Mouse (Mus musculus) liver, embryonic 15.5 days (tissue): ENCODE measurements at regions not wholly inside any gene's neighbourhood (a gene's known extent, or its start where the extent isn't known, plus 50 kb on each side); places are given as distances from the start of the nearest gene placed in this dataset.

Experiments used
- ATAC-seq: fragments of 200-750 bp; cut with Nextera tagmentation; 2 replicates; pipeline ENCODE4 v1.8.0; 2017; ENCODE audit warnings: moderate number of reproducible peaks, mild to moderate bottlenecking, moderate library complexity; ENCODE audit not compliant: insufficient read depth
- H3K27ac ChIP-seq: fragments of 300-500 bp; sonication (generic); replicated peaks from 2 replicates; pipeline ENCODE4 v1.5.1; 2015; ENCODE audit warnings: mild to moderate bottlenecking, inconsistent platforms
- H3K27me3 ChIP-seq: fragments of 300-500 bp; sonication (generic); 2 replicates; pipeline ENCODE4 v1.6.1; 2015; ENCODE audit warnings: mild to moderate bottlenecking, inconsistent platforms
- H3K36me3 ChIP-seq: fragments of 300-500 bp; sonication (generic); replicated peaks from 2 replicates; pipeline ENCODE4 v1.6.1; 2015; ENCODE audit warnings: moderate library complexity, mild to moderate bottlenecking, inconsistent platforms
- H3K4me1 ChIP-seq: fragments of 300-500 bp; sonication (generic); replicated peaks from 2 replicates; pipeline ENCODE4 v1.6.1; 2015; ENCODE audit warnings: inconsistent platforms
- H3K4me2 ChIP-seq: fragments of 300-500 bp; sonication (generic); 2 replicates; pipeline ENCODE4 v1.6.1; 2015; ENCODE audit warnings: moderate library complexity, mild to moderate bottlenecking, inconsistent platforms
- H3K4me3 ChIP-seq: fragments of 300-500 bp; sonication (generic); replicated peaks from 2 replicates; pipeline ENCODE4 v1.5.1; 2015; ENCODE audit warnings: mild to moderate bottlenecking, inconsistent platforms
- H3K9ac ChIP-seq: fragments of 300-500 bp; sonication (generic); 2 replicates; pipeline ENCODE4 v1.6.1; 2015; ENCODE audit warnings: moderate library complexity, mild to moderate bottlenecking, inconsistent platforms
- H3K9me3 ChIP-seq: fragments of 300-500 bp; sonication (generic); replicated peaks from 2 replicates; pipeline ENCODE4 v1.6.1; 2016; ENCODE audit warnings: inconsistent platforms
- WGBS: fragments of 180-500 bp; shearing (Covaris S2); methylation state at CpG from one replicate; pipeline ENCODE4 v1.1.7; 2015; ENCODE audit warnings: mixed read lengths; ENCODE audit not compliant: insufficient replicate concordance; 5-methylcytosine and 5-hydroxymethylcytosine counted together

GRCm38 (mm10) chr5:126098433-126098832 lies 566.9 kb downstream of the Tmem132b start:
- Histone ChIP-seq H3K9me3 (no peaks in the 10 kb centered on the region), H3K4me3 (no peak overlapping the region), H3K27ac (no peak overlapping the region), H3K9ac (no peak overlapping the region), H3K4me1 (no peaks in the 10 kb centered on the region), H3K27me3 (no peaks in the 10 kb centered on the region), H3K36me3 (no peaks in the 10 kb centered on the region), H3K4me2 (no peak overlapping the region)
- no peak for ATAC-seq
- 54% methylated on average over 7 of the region's 7 CpGs for WGBS

- Histone ChIP-seq H3K4me1 (no peaks in the 10 kb centered on the region), H3K27ac (no peak overlapping the region), H3K36me3 (no peaks in the 10 kb centered on the region), H3K27me3 (no peaks in the 10 kb centered on the region), H3K9ac (no peak overlapping the region), H3K9me3 (no peaks in the 10 kb centered on the region), H3K4me2 (no peak overlapping the region), H3K4me3 (no peak overlapping the region)
- no peak for ATAC-seq
- 72% methylated on average over 8 of the region's 8 CpGs for WGBS
These were observed 568.4 kb downstream of the Tmem132b start for GRCm38 (mm10) chr5:126099931-126100330.

- Histone ChIP-seq H3K27me3 (no peaks in the 10 kb centered on the region), H3K36me3 (no peaks in the 10 kb centered on the region), H3K9ac (no peak overlapping the region), H3K4me2 (no peak overlapping the region), H3K27ac (no peak overlapping the region), H3K9me3 (no peaks in the 10 kb centered on the region), H3K4me1 (no peaks in the 10 kb centered on the region), H3K4me3 (no peak overlapping the region)
- ATAC-seq = no peak
- WGBS = 50% methylated on average over 5 of the region's 5 CpGs
These were observed 572.9 kb downstream of the Tmem132b start for GRCm38 (mm10) chr5:126104464-126104863.

GRCm38 (mm10) chr5:126104883-126105282 lies 573.3 kb downstream of the Tmem132b start:
- no peaks in the 10 kb centered on the region for H3K27me3 ChIP-seq
- 46% methylated on average over 1 of the region's 1 CpGs for WGBS
- no peak overlapping the region for H3K4me3 ChIP-seq
- H3K27ac ChIP-seq = no peak overlapping the region
- no peak overlapping the region for H3K4me2 ChIP-seq
- no peaks in the 10 kb centered on the region for H3K9me3 ChIP-seq
- no peaks in the 10 kb centered on the region for H3K36me3 ChIP-seq
- ATAC-seq = no peak
- no peaks in the 10 kb centered on the region for H3K4me1 ChIP-seq
- H3K9ac ChIP-seq = no peak overlapping the region

GRCm38 (mm10) chr5:126105446-126105845 lies 573.9 kb downstream of the Tmem132b start:
- Histone ChIP-seq H3K27me3 (no peaks in the 10 kb centered on the region), H3K4me1 (no peaks in the 10 kb centered on the region), H3K27ac (no peak overlapping the region), H3K9ac (no peak overlapping the region), H3K9me3 (no peaks in the 10 kb centered on the region), H3K36me3 (no peaks in the 10 kb centered on the region), H3K4me2 (no peak overlapping the region), H3K4me3 (no peak overlapping the region)
- no peak for ATAC-seq
- WGBS = 46% methylated on average over 1 of the region's 1 CpGs

- H3K4me3 ChIP-seq = no peak overlapping the region
- H3K9me3 ChIP-seq = no peaks in the 10 kb centered on the region
- H3K36me3 ChIP-seq = no peaks in the 10 kb centered on the region
- H3K4me1 ChIP-seq = no peaks in the 10 kb centered on the region
- H3K4me2 ChIP-seq = no peak overlapping the region
- no peaks in the 10 kb centered on the region for H3K27me3 ChIP-seq
- 54% methylated on average over 5 of the region's 5 CpGs for WGBS
- no peak overlapping the region for H3K9ac ChIP-seq
- H3K27ac ChIP-seq = no peak overlapping the region
- ATAC-seq = no peak
These were observed 575.4 kb downstream of the Tmem132b start for GRCm38 (mm10) chr5:126107020-126107419.

GRCm38 (mm10) chr5:126108837-126109236 lies 577.3 kb downstream of the Tmem132b start:
- H3K4me3 ChIP-seq = no peak overlapping the region
- H3K4me1 ChIP-seq = no peaks in the 10 kb centered on the region
- H3K27me3 ChIP-seq = no peaks in the 10 kb centered on the region
- H3K4me2 ChIP-seq = no peak overlapping the region
- H3K9ac ChIP-seq = no peak overlapping the region
- H3K9me3 ChIP-seq = no peaks in the 10 kb centered on the region
- H3K36me3 ChIP-seq = no peaks in the 10 kb centered on the region
- 45% methylated on average over 3 of the region's 3 CpGs for WGBS
- H3K27ac ChIP-seq = no peak overlapping the region
- no peak for ATAC-seq

- H3K9me3 ChIP-seq = 0 out of 2 replicates have a peak, but pooled peaks cover 7% of the 10 kb centered on the region
- H3K4me2 ChIP-seq = no peak overlapping the region
- H3K36me3 ChIP-seq = no peaks in the 10 kb centered on the region
- 43% methylated on average over 2 of the region's 2 CpGs for WGBS
- H3K4me3 ChIP-seq = no peak overlapping the region
- H3K9ac ChIP-seq = no peak overlapping the region
- no peak for ATAC-seq
- no peaks in the 10 kb centered on the region for H3K27me3 ChIP-seq
- H3K4me1 ChIP-seq = no peaks in the 10 kb centered on the region
- no peak overlapping the region for H3K27ac ChIP-seq
These were observed 585.7 kb downstream of the Tmem132b start for GRCm38 (mm10) chr5:126117291-126117690.

- WGBS = 30% methylated on average over 5 of the region's 5 CpGs
- no peak overlapping the region for H3K9ac ChIP-seq
- no peak overlapping the region for H3K4me2 ChIP-seq
- ATAC-seq = no peak
- H3K27ac ChIP-seq = no peak overlapping the region
- H3K9me3 ChIP-seq = 0 out of 2 replicates have a peak, but pooled peaks cover 7% of the 10 kb centered on the region
- no peaks in the 10 kb centered on the region for H3K36me3 ChIP-seq
- H3K4me1 ChIP-seq = no peaks in the 10 kb centered on the region
- no peaks in the 10 kb centered on the region for H3K27me3 ChIP-seq
- no peak overlapping the region for H3K4me3 ChIP-seq
These were observed 586.4 kb downstream of the Tmem132b start for GRCm38 (mm10) chr5:126117906-126118521.

GRCm38 (mm10) chr5:126118731-126119130 lies 587.2 kb downstream of the Tmem132b start:
- Histone ChIP-seq H3K9me3 (peaks cover 7% of the 10 kb centered on the region; the same call in 1 of the 2 replicates), H3K4me3 (no peak overlapping the region), H3K27ac (no peak overlapping the region), H3K9ac (no peak overlapping the region), H3K27me3 (no peaks in the 10 kb centered on the region), H3K4me2 (no peak overlapping the region), H3K4me1 (no peaks in the 10 kb centered on the region), H3K36me3 (no peaks in the 10 kb centered on the region)
- WGBS = 56% methylated on average over 3 of the region's 3 CpGs
- ATAC-seq = no peak

- 65% methylated on average over 9 of the region's 9 CpGs for WGBS
- ATAC-seq = no peak
These were observed 591.6 kb downstream of the Tmem132b start for GRCm38 (mm10) chr5:126123216-126123615.

GRCm38 (mm10) chr5:126127486-126127885 lies 595.9 kb downstream of the Tmem132b start:
- Histone ChIP-seq H3K4me1 (no peaks in the 10 kb centered on the region), H3K27ac (no peak overlapping the region), H3K4me2 (no peak overlapping the region), H3K9ac (no peak overlapping the region), H3K36me3 (no peaks in the 10 kb centered on the region), H3K27me3 (no peaks in the 10 kb centered on the region), H3K4me3 (no peak overlapping the region), H3K9me3 (peaks cover 4% of the 10 kb centered on the region; the same call in 1 of the 2 replicates)
- 53% methylated on average over 6 of the region's 6 CpGs for WGBS
- no peak for ATAC-seq

More at GRCm38 (mm10) chr5:126123216-126123615, 591.6 kb downstream of the Tmem132b start:
- H3K36me3 ChIP-seq = no peaks in the 10 kb centered on the region
- H3K9me3 ChIP-seq = peaks cover 7% of the 10 kb centered on the region; the same call in 1 of the 2 replicates
- no peak overlapping the region for H3K9ac ChIP-seq
- H3K4me1 ChIP-seq = no peaks in the 10 kb centered on the region
- no peaks in the 10 kb centered on the region for H3K27me3 ChIP-seq
- H3K4me3 ChIP-seq = no peak overlapping the region
- H3K27ac ChIP-seq = no peak overlapping the region
- no peak overlapping the region for H3K4me2 ChIP-seq
